Mouse (Mus musculus): ENCODE measurements around the gene Espn.

The Espn gene

DNA sequence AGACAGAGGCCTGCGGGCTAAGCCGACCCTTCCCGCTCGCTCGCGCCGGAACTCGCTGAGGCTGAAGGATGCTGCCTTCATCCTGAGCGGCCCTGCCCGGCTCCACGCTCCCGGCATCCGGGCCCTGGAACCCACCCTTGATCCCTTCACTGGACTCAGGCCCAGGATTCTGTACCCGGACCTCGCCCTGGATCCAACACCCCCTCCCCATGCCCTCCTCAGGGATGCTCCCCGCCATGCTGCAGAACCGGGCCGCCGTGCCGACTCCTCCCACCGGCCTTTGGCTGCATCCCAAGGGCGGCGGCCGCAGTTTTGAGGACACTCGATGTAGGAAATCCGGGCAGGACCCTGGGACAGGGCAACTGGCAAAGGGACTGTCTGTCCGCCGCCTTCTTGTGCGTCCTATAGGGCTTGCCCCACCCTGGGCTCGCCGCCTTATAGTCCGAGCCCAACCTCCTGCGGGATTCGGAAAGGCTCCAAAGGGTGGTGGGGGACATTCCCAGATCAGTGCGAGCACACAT lies 26.2 kb upstream of the Espn start:
- DNase-seq: no peak

DNA sequence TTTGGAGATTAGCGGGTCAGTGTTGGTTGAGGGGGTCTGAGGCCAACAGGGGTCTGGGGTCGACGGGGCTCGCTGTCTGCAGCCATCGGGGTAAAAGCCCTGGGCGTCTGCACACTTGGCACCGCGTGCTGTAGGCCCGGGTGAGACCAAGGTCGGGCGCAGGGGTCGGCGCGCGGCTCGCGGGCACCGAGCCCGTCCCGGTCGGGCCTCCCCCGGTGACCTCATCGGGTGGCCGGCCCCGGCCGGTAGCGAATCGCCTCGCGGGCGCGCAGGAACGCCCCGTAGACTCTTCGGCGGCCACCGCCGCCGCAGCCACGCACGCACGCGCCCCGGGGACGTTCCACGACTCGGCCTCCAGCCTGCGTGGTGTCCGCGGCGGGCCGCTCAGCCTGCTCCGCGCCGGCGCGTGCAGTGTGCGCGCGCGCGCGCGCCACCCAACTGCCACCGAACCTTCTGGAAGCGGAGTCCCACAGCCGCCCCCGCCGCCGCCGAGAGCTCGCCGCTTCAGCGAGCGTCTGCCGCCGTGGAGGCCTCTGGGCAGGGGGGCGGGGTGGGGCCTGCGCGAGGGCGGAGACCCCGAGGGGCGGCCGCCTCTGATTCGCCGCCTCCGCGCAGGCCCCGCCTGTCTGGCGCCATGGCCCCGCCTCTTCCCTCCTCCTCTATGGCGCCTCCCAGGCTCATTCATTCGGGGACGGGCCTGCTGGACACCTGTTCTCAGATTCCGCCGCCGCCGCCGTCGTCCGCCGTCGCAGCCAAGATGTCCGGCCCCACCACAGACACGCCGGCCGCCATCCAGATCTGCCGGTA lies 25.6 kb upstream of the Espn start, which contains the start of gene Acot7:
Gene Acot7, plus strand, starts transcription at position 598 of the 807 bp plus-strand sequence.
- DNase-seq: peak; percentile 92

DNA sequence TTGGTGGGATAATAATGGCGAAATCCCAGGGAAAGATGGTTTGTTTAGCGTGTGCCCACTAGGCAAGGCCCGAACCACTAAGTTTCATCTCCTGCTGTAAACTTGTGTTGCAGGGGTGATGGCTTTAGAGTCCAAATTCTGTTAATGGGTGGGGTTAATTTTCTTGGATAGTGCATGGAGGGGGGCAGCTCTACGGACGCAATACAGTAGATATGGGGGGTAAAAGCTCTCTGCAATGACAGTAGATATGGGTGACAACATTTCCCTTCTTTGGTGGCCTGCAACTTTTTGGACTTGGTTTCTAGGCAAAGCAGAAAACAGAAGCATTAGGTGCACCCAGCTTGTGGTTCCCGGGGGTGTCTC lies 25.0 kb upstream of the Espn start:
- no peak for DNase-seq

DNA sequence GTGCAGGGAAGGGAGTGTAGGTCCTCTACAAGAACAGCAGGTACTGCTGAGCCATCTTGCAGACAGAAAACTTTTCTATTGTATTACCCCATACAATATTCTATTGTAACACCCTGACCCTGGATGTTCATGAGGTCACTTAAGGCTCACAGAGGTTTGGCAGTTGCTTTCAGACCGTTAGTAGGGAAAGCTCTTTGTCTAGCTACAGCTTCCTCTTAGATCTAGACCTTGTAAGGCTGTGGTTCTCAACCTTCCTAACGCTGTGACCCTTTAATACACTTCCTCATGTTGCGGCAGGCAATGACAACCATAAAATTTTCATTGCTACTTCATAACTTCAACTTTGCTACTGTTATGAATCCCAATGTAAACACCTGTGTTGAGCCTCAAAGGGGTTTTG lies 24.5 kb upstream of the Espn start:
- no peak for DNase-seq

- DNase-seq: no peak
Observed at GRCm38 (mm10) chr4:152173956-152174355, 21.8 kb upstream of the Espn start.

GRCm38 (mm10) chr4:152173041-152173440 lies 20.9 kb upstream of the Espn start:
- DNase-seq: peak; percentile 91

DNA sequence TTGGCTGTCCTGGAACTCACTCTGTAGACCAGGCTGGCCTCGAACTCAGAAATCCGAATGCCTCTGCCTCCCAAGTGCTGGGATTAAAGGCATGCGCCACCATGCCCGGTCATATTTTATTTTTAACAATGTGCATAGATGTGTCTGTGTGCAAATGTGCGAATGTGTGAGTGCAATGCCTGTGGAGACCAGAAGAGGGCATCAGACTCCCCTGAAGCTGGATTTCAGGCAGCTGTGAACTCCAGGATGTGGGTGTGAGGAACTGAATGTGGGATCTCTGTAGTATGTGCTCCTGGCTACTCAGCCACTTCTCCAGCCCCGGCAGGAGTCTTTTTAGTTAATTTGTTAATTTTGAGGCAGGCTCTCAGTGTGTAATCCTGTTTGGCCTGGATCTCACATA lies 19.4 kb upstream of the Espn start:
- DNase-seq: no peak

DNA sequence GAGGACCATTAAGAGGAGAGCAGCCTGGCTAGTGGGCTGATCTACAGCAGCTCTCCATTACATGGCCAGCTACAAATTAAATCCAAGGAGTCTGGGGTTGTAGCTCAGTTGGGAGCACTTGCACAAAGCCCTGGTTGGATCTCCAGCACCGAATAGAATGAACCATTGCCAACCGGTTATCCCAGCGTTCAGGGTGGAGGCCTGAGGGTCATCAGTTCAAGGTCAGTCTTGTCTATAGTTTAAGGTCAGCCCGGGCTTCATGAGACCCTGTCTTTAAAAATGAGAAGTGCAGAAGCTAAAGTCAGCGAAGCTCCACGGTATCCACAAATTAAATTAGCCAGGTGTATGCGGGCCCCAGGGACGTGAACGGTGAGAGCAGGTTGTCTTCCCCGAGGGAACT lies 18.1 kb upstream of the Espn start:
- no peak for DNase-seq

DNA sequence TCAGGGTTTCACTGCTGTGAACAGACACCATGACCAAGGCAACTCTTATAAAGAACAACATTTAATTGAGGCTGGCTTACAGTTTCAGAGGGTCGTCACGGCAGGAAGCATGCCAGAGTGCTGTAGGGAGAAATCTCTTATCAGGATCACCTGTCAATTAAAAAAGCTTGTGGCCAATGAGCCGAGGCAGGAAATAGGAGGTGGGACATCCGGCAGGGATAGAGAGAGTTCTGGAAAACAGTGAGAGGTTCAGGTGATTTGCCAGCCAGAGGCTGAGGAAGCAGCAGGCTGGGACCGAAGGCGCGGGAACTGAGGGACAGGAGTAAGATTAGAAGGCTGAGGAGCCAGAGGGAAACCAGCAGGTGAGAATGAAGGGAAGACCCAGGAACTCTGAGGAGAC lies 16.9 kb upstream of the Espn start:
- no peak for DNase-seq

DNA sequence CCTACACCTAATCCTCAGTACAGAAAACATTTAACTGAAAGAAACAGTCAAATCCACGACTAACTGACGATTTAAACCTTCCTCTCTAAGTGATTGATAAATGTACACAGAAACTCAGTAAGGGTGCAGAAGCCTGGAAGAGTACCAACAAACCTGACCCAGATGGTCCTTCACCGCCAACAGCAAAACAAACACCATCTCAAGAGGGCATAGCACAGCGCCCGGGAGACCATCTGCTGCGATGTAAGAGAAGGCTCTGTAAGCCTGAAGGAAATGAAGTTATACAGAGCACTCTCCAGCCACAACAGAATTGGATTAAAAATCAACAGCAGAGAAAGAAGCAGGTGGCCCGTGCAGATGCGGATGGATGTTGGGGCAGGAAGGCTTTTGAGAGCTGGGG lies 15.9 kb upstream of the Espn start:
- no peak for DNase-seq

DNA sequence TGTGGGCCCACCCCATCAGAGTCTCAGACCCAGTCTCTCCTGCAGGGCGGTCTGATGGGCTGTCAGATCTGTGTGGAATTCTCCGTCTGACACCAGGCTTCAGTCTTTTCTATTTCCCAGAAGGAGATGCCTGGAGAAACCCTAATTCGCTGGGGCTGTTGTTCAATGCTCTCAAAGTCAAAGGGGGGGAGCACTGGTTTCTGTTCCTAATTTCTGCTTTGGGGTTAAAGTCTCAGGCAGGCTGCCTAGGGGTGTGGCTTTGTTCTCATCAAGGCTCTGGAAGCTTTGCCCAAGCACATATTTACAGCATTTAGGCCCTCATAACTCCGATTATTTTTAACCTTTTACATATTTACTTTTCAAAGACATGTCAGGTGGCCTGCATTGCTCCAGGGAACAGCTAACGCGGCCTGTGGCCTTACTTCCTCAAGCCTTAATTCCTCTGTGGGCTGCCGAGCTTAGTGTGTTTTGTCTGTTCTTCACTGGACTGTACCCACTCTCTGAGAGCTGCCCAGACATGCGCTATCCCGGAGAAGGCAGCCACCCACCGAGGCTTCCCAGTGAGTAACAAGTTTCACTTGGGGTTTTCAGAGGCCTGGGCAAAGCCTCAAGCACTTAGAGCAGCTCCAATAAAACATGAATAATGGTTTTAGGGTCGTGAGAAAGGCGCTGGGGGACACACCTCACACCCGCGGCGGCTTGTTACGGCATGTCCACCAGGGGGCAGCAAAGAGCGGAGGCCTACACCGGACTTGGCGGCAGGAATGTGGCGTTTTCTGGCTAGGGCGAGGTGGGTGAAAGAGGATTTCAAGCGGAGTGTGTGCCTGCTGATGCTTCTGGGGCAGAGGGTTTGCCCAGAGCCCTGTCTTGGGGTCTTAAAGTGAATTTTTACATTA lies 13.1 kb upstream of the Espn start:
- DNase-seq: peak; percentile 72

GRCm38 (mm10) chr4:152162748-152163147 lies 10.6 kb upstream of the Espn start:
- no peak for DNase-seq

DNA sequence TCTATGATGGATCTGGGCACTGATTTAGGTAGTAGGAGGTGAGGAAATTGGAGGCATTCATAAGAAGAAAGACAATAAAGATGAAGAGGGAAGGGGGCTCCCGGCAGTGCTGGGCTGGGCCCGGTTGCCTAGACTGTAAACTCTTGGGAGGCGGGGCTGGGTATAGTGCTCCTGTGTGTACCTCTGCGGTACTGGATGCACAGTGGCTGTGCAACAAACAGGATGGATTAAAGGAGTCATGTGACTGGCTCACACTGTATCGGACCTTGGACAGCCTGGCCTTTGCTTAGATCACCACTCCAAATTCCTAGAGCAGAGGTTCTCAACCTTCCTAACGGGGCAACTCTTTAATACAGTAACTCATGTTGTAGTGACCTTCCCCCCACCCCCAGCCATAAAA lies 9.4 kb upstream of the Espn start:
- no peak for DNase-seq

DNA sequence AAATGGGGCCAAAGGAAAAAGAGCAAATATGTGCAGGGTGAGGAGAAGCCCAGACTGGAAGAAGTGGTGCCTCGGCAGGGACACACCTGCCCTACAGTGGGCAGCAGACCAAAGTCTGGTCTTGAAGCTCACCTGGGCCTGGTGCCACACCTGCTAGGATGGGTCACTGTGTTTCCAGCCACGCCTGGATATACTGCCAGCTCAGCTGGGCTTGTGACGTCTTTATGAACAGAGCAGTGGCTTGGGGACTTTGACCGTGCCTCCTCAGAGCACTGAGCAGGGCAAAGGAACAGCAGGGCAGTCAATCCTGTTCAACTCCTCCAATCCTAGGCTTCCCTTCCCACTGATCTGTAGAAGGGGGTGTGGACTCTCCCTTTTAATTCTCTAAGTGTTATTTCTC lies 8.6 kb upstream of the Espn start:
- DNase-seq: no peak

DNA sequence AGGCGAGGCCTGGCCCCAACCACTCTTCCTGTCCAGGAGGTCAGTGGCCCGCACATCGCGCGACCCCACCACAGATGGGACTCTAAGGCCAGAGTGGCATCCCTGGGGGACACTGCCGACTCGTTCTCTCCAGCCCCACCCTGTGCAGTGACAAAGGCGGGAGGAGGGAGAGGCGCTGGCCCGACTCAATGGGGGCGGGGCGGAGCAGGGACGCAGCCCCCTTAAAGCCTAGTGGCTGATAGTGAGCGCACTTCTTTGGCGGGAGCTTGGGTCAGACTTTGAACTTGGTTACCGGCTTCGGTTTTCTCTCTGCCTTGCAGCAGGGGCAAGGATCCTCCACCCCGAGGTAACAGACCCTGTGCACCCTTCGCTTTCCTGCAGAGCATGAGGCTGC lies 7.1 kb upstream of the Espn start:
- DNase-seq: no peak

DNA sequence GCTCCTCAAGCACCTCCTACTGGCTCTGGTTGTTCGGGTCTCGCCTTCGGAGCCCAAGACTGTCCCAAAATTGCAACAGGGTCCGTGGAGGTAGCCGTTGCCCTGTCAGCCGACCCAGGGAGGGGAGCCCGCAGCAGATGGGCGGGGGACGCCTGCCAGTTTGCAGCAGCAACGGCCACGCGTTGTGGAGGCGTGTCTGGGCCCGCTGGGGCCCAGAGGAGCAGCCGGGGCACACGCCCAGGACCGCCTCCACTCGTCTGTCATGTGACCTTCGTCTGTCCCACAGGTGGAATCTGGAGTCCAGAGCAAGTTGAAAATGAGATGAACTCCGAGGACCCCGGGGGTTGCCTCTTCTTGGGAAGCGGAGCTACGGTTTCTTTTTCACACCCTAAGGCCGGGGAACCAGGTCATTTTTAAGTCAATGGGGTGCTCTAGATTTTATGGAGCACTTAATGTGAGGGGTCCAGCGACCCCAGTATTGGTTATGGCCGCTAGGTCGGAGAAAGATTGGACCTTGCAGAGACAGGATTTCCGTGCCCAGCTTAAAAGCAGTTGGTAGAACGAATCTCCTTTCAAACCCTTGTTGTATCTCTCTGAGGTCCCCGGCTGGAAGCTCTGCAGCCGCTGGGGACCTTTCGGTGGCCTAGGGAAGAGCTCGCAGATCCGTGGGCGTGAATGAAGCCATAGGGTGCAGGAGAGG lies 6.6 kb upstream of the Espn start, which contains the start of gene Hes2:
Gene Hes2, plus strand, starts transcription at position 283 of the 700 bp plus-strand sequence.
- no peak for DNase-seq

- DNase-seq: peak; percentile 61
Observed at GRCm38 (mm10) chr4:152157779-152158584, 5.8 kb upstream of the Espn start.

DNA sequence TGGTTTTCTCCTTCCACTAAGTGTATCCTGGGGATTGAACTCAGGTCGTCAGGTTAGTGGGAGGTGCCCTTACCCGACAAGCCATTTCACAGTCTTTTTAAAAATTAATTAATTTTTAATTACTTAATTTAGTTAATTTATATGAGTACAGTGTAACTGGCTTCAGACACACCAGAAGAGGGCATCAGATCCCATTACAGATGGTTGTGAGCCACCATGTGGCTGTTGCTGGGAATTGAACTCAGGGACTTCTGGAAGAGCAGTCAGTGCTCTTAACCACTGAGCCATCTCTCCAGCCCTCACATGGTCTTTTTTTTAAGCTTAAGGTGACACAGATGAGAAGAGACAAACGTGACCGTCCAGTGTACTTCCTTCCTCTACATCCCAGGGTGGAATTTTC lies 2.8 kb upstream of the Espn start:
- no peak for DNase-seq

DNA sequence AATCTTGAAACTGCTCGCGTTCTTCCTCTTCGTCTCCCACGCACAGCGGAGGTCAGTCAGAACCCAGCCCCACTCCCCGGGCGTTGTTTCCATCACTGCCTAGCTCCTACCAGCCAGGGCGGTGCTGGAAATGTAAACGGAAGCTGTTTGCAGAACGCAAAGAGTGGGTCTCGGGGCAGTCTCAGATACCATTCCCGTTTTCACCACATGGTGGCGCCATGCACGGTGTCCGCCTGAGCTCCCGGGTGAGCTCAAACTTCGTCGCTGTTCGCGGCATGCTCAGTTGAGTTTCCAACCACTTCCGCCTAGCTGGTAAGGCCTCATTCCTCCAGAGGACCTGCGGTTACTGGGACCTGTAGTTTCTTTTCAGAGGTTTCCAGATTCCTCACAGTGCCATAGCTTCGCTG lies 1.6 kb upstream of the Espn start:
- peak; percentile 95 for DNase-seq

DNA sequence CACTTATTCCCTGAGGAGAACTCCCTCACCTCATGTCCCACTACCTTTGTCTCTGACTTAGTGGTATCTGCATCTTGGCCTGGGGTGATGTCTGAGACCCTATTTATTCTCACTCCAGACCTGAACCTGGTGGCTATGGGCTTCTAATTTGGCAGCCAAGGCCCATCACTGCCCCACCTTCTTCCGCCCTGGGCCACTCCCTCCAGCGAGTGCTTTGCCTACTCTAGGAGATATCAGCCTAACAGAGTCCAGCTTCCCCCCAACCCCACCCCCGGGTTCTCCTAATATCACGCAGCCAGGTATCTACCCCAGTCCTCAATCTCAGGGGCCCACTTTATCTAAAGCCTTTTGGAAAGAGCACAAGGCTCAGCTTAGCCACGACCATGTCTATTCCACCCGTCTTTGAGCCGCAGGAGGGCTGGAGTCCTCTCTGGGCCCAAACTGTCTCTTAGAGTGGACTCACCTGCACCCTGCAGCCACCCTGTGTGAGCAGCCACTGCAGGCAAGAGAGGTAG lies 663 bp downstream of the Espn start:
- DNase-seq: no peak

- DNase-seq: no peak
Observed at GRCm38 (mm10) chr4:152150546-152150945, 1.6 kb downstream of the Espn start.

All from thymus, postnatal 25 days (tissue).